Mouse (Mus musculus) midbrain, embryonic 16.5 days (tissue): ENCODE measurements around the gene Ppfia1. TPM values are rescaled to one million over a fixed set of nuclear protein-coding genes. Genes with fewer than 3 reads are reported as not detected.

ENCODE experiments used
- ATAC-seq: fragments of 200-750 bp; cut with Nextera tagmentation; 2 replicates; pipeline ENCODE4 v1.8.0; 2017; ENCODE audit warnings: moderate TSS enrichment
- H3K27ac ChIP-seq: fragments of 300-500 bp; sonication (generic); 2 replicates; pipeline ENCODE4 v1.5.1; 2014; ENCODE audit warnings: mild to moderate bottlenecking, low read length, mixed read lengths
- H3K27me3 ChIP-seq: fragments of 300-500 bp; sonication (generic); 2 replicates; pipeline ENCODE4 v1.6.1; 2014; ENCODE audit warnings: low read depth, low read length, mixed read lengths; ENCODE audit not compliant: control insufficient read depth, insufficient read depth
- H3K36me3 ChIP-seq: fragments of 300-500 bp; sonication (generic); 2 replicates; pipeline ENCODE4 v1.6.1; 2014; ENCODE audit warnings: mild to moderate bottlenecking, low read length, moderate library complexity, mixed read lengths; ENCODE audit not compliant: control insufficient read depth, insufficient read depth
- H3K4me1 ChIP-seq: fragments of 300-500 bp; sonication (generic); 2 replicates; pipeline ENCODE4 v1.6.1; 2014; ENCODE audit warnings: mild to moderate bottlenecking, low read length, mixed read lengths; ENCODE audit not compliant: control insufficient read depth, insufficient read depth
- H3K4me2 ChIP-seq: fragments of 300-500 bp; sonication (generic); 2 replicates; pipeline ENCODE4 v1.6.1; 2014; ENCODE audit warnings: mild to moderate bottlenecking, low read length, mixed read lengths
- H3K4me3 ChIP-seq: fragments of 300-500 bp; sonication (generic); 2 replicates; pipeline ENCODE4 v1.5.1; 2014; ENCODE audit warnings: low read depth, mild to moderate bottlenecking, low read length, moderate library complexity, mixed read lengths
- H3K9ac ChIP-seq: fragments of 300-500 bp; sonication (generic); 2 replicates; pipeline ENCODE4 v1.6.1; 2014; ENCODE audit warnings: low read depth, low read length, mixed read lengths
- H3K9me3 ChIP-seq: fragments of 300-500 bp; sonication (generic); replicated peaks from 2 replicates; pipeline ENCODE4 v1.6.1; 2014; ENCODE audit warnings: mild to moderate bottlenecking, low read length, mixed read lengths; ENCODE audit not compliant: control insufficient read depth, poor library complexity, severe bottlenecking
- WGBS: fragments of 180-500 bp; shearing (Covaris S2); extraction: QIAGEN DNeasy Blood & Tissue Kit; methylation state at CpG from one replicate; pipeline ENCODE4 v1.1.7; 2014; 5-methylcytosine and 5-hydroxymethylcytosine counted together
- polyA plus RNA-seq: library from polyadenylated mRNA; unstranded; fragments of >200 nt; fragmentation: Nextera tagmentation; extraction: Ambion mirVana; gene quantifications from 2 replicates; pipeline ENCODE4 v1.2.1, GENCODE M21; 2015

The Ppfia1 gene
- polyA plus RNA-seq, 1 experiment from 2014 or later: 20.8 TPM

GRCm38 (mm10) chr7:144536367-144536766, 17.2 kb downstream of the Ppfia1 start:
- 82% methylated on average over 3 of the region's 3 CpGs for WGBS
- H3K4me3 ChIP-seq: no peak overlapping the region
- H3K36me3 ChIP-seq: no peaks in the 10 kb centered on the region
- H3K27me3 ChIP-seq: no peaks in the 10 kb centered on the region
- H3K27ac ChIP-seq: no peak overlapping the region
- no peak overlapping the region for H3K9ac ChIP-seq
- peaks cover 11% of the 10 kb centered on the region for H3K4me1 ChIP-seq
- no peak overlapping the region for H3K4me2 ChIP-seq
- no peak for ATAC-seq
- H3K9me3 ChIP-seq: no peaks in the 10 kb centered on the region

GRCm38 (mm10) chr7:144534773-144535172, 18.8 kb downstream of the Ppfia1 start:
- no peak overlapping the region for H3K27ac ChIP-seq
- H3K4me1 ChIP-seq: peaks cover 11% of the 10 kb centered on the region
- H3K4me2 ChIP-seq: no peak overlapping the region
- H3K36me3 ChIP-seq: no peaks in the 10 kb centered on the region
- no peaks in the 10 kb centered on the region for H3K9me3 ChIP-seq
- no peak for ATAC-seq
- no peak overlapping the region for H3K4me3 ChIP-seq
- H3K9ac ChIP-seq: no peak overlapping the region
- WGBS: 77% methylated on average over 3 of the region's 3 CpGs
- no peaks in the 10 kb centered on the region for H3K27me3 ChIP-seq

- Histone ChIP-seq H3K27me3 (no peaks in the 10 kb centered on the region), H3K4me1 (peaks cover 7% of the 10 kb centered on the region), H3K4me2 (no peak overlapping the region), H3K9me3 (no peaks in the 10 kb centered on the region), H3K9ac (no peak overlapping the region), H3K27ac (no peak overlapping the region), H3K36me3 (no peaks in the 10 kb centered on the region), H3K4me3 (no peak overlapping the region)
- WGBS: 50% methylated on average over 7 of the region's 7 CpGs
- ATAC-seq: no peak
Observed at GRCm38 (mm10) chr7:144531585-144532378, 21.7 kb downstream of the Ppfia1 start.

DNA sequence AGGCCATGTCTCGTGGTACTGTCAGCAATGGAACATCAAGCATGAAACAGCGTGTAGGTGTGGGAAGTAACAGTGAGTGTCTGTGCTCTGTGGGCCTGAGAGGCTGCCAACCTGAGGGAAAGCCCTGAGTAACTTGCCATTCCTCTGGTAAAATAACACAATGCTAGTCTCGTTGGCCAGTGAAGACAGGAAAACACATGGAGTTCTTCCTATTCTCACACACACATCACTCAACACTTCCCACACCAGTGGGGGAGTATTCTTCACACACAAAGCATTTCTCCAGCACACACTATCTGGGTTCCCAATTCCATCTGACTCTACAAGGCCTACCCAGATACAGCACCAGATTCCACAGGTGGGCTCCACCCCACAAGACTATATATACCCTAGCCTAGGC, 23.7 kb downstream of the Ppfia1 start:
- ATAC-seq: no peak
- no peak overlapping the region for H3K4me2 ChIP-seq
- no peaks in the 10 kb centered on the region for H3K27me3 ChIP-seq

DNA sequence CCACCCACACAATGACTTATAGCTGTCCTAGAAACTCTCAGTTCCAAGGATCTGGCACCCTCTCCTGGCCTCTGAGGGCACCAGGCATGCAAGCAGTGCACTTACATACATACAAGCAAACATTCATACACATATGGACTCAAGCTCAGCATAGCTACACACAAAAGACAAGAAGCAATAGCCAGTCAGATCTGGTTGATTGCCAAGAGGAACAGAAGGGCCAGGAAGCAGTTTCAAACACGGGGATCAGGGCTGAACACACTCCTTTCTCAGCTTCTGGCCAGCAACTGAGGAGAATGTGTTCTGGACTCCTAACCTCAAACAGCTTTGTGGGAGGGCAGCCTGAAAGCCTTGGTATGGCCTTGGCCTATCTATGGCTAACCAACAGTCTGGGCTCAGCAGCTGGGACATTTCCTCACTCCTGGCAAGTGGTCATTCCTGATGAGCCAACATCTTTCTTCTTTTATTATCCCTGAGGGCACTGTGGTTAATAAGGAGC, 25.8 kb downstream of the Ppfia1 start:
- H3K9me3 ChIP-seq: no peaks in the 10 kb centered on the region
- WGBS: 57% methylated on average over 1 of the region's 1 CpGs
- H3K27me3 ChIP-seq: no peaks in the 10 kb centered on the region
- no peaks in the 10 kb centered on the region for H3K36me3 ChIP-seq
- ATAC-seq: no peak
- no peak overlapping the region for H3K9ac ChIP-seq
- H3K4me3 ChIP-seq: no peak overlapping the region
- H3K4me2 ChIP-seq: no peak overlapping the region
- H3K4me1 ChIP-seq: peaks cover 4% of the 10 kb centered on the region; the same call in 1 of the 2 replicates
- no peak overlapping the region for H3K27ac ChIP-seq

More for the DNA sequence above, 23.7 kb downstream of the Ppfia1 start:
- peaks cover 4% of the 10 kb centered on the region; the same call in 1 of the 2 replicates for H3K4me1 ChIP-seq
- no peaks in the 10 kb centered on the region for H3K9me3 ChIP-seq
- WGBS: 91% methylated on average over 3 of the region's 3 CpGs
- H3K4me3 ChIP-seq: no peak overlapping the region
- no peak overlapping the region for H3K9ac ChIP-seq
- no peaks in the 10 kb centered on the region for H3K36me3 ChIP-seq
- H3K27ac ChIP-seq: no peak overlapping the region

- H3K36me3 ChIP-seq: no peaks in the 10 kb centered on the region
- no peaks in the 10 kb centered on the region for H3K9me3 ChIP-seq
- H3K9ac ChIP-seq: no peak overlapping the region
- no peak overlapping the region for H3K4me2 ChIP-seq
- no peaks in the 10 kb centered on the region for H3K4me1 ChIP-seq
- no peak overlapping the region for H3K27ac ChIP-seq
- no peak for ATAC-seq
- no peaks in the 10 kb centered on the region for H3K27me3 ChIP-seq
- WGBS: 71% methylated on average over 2 of the region's 2 CpGs
- H3K4me3 ChIP-seq: no peak overlapping the region
Observed at GRCm38 (mm10) chr7:144526649-144527048, 26.9 kb downstream of the Ppfia1 start.

DNA sequence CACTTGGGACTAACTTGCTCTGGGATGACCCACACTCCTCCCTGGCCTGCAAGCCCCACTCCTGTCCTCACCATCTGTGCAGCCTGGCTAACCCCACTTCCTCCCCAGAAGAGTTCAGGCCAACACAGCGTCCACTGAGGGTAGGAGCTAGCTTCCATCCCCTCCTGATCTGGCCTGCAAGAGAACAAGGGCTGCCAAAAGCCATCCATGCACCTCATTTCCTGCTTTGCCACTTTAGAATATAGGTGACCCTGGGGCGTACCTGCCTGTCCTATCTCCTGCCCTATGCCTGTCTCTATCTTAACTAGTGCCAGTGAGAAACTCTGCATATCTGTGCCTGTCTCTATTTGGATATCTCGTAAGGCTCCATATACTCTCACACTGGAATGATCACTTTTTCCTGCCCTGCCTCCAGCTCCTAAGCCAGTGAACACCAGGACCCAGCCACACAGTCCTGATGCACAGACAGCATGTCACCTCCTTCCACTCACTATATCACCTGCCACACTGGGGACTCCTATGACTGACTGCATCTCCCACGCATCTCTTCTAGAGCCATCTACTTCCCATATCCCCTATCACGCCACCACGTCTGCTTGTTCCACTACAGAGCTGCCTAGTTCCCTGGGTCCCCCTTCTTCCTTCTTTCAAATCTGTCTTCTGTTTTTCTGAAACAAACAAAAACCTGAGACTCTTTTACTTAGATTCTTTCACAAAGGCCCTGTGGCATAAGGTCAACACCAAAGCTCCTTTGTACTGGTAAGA, 28.9 kb downstream of the Ppfia1 start:
- Histone ChIP-seq H3K4me1 (no peaks in the 10 kb centered on the region), H3K4me2 (no peak overlapping the region), H3K9ac (no peak overlapping the region), H3K27me3 (no peaks in the 10 kb centered on the region), H3K9me3 (no peaks in the 10 kb centered on the region), H3K4me3 (no peak overlapping the region), H3K36me3 (peaks cover 6% of the 10 kb centered on the region; the same call in 1 of the 2 replicates), H3K27ac (no peak overlapping the region)
- no peak for ATAC-seq
- 83% methylated on average over 6 of the region's 6 CpGs for WGBS

DNA sequence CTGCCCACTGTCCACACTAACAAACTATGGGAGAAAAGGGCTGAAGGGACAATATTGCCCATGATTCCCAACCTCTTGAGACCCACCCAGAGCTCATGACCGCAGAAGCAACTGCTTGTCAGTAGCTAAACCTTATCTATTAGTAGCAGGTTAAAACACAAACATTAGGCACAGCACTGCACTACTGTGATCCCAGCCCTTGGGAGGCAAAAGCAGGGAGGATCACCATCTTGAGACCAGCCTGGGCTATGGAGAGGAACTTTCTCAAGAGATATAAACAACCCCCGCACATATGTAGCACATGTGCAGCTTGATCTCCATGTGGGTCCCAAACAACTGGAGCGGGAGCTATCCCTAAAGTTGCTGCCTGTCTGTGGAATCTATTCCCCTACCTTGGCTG, 30.1 kb downstream of the Ppfia1 start:
- no peak overlapping the region for H3K27ac ChIP-seq

DNA sequence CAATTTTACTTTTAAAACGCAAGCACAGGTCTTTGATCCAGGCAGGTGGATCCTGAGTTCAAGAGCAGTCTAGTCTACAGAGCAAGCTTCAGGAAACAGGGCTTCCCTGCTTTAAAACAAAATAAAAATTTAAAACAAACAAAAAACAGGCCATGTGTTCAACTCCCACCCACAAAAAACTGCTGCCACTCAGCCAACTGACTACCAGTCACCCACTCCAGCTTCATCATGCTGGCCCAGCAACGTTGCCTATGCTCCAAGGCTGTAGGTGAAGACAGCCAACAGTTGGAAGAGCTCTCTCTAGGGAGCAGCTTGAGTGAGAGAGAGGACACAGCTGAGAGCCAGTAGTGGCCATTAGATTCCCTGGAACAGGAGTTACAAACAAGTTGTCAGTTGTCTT, 31.6 kb downstream of the Ppfia1 start:
- Histone ChIP-seq H3K9ac (no peak overlapping the region), H3K27me3 (no peaks in the 10 kb centered on the region), H3K4me3 (no peak overlapping the region), H3K4me1 (no peaks in the 10 kb centered on the region), H3K9me3 (no peaks in the 10 kb centered on the region), H3K4me2 (no peak overlapping the region), H3K27ac (no peak overlapping the region), H3K36me3 (peaks cover 17% of the 10 kb centered on the region)
- 88% methylated on average over 2 of the region's 2 CpGs for WGBS
- no peak for ATAC-seq

More for the DNA sequence above, 30.1 kb downstream of the Ppfia1 start:
- H3K36me3 ChIP-seq: peaks cover 14% of the 10 kb centered on the region
- H3K4me1 ChIP-seq: no peaks in the 10 kb centered on the region
- no peak overlapping the region for H3K4me2 ChIP-seq
- 94% methylated on average over 3 of the region's 3 CpGs for WGBS
- H3K9ac ChIP-seq: no peak overlapping the region
- no peak overlapping the region for H3K4me3 ChIP-seq
- no peak for ATAC-seq
- H3K9me3 ChIP-seq: no peaks in the 10 kb centered on the region
- H3K27me3 ChIP-seq: no peaks in the 10 kb centered on the region
